In genomic region chr2:164735446-164735845, GRCm38 (mm10) we compare ENCODE assay signal across 30 mouse cellular contexts. TPM values are rescaled to one million over a fixed set of nuclear protein-coding genes. Genes with fewer than 3 reads are reported as not detected.
DNase-seq lines count a peak whose midpoint lies in the region; ATAC-seq lines count a peak whose summit lies in the region.
"Had no signal": no experiment of that assay in that cellular context is flagged by ENCODE, and none has a peak within 500 bp of the region (broad histone marks: within the 10 kb centered on the region; RNA-seq: fewer than 3 reads in every experiment).

No protein-coding gene starts in this region.

- peak overlapping the region; percentile 39 for H3K27ac ChIP-seq in intestine, embryonic 14.5 days (ENCODE audit: low read depth)
- H3K27ac ChIP-seq in intestine, embryonic 15.5 days: no peak overlapping the region
- 0 out of 2 replicates have a peak overlapping the region, but pooled peaks have one; percentile 7 for H3K27ac ChIP-seq in limb, embryonic 15.5 days
- H3K27ac ChIP-seq in limb, embryonic 10.5 days: no peak overlapping the region
- H3K27ac ChIP-seq: embryonic facial prominence, embryonic 10.5 days; embryonic facial prominence, embryonic 12.5 days; forebrain, embryonic 13.5 days; forebrain, embryonic 15.5 days had no signal

- H3K27me3 ChIP-seq in intestine, embryonic 14.5 days (replicated peaks; ENCODE audit: control insufficient read depth, insufficient read depth, low read length): no peaks in the 10 kb centered on the region
- H3K27me3 ChIP-seq in intestine, embryonic 15.5 days (replicated peaks): no peaks in the 10 kb centered on the region
- H3K27me3 ChIP-seq in limb, embryonic 15.5 days: no peaks in the 10 kb centered on the region
- no peaks in the 10 kb centered on the region for H3K27me3 ChIP-seq in limb, embryonic 10.5 days (ENCODE audit: low read depth, poor library complexity, severe bottlenecking)
- H3K27me3 ChIP-seq: embryonic facial prominence, embryonic 12.5 days; forebrain, embryonic 13.5 days; forebrain, embryonic 15.5 days; Patski had no signal

- WGBS in intestine, embryonic 14.5 days: 86% methylated on average over 5 of the region's 5 CpGs
- WGBS in intestine, embryonic 15.5 days: 76% methylated on average over 5 of the region's 5 CpGs
- 79% methylated on average over 5 of the region's 5 CpGs for WGBS in limb, embryonic 15.5 days
- 89% methylated on average over 5 of the region's 5 CpGs for WGBS in limb, embryonic 10.5 days

- H3K9ac ChIP-seq in intestine, embryonic 14.5 days (ENCODE audit: low read length): no peak overlapping the region
- H3K9ac ChIP-seq in intestine, embryonic 15.5 days: no peak overlapping the region
- H3K9ac ChIP-seq in limb, embryonic 15.5 days: no peak overlapping the region
- H3K9ac ChIP-seq: embryonic facial prominence, embryonic 12.5 days; forebrain, embryonic 13.5 days; forebrain, embryonic 15.5 days; forebrain, postnatal 0 days had no signal

- no peak overlapping the region for H3K4me2 ChIP-seq in intestine, embryonic 14.5 days (ENCODE audit: low read length)
- H3K4me2 ChIP-seq in intestine, embryonic 15.5 days (replicated peaks): no peak overlapping the region
- no peak overlapping the region for H3K4me2 ChIP-seq in limb, embryonic 15.5 days
- H3K4me2 ChIP-seq: embryonic facial prominence, embryonic 12.5 days; forebrain, embryonic 13.5 days; forebrain, embryonic 15.5 days had no signal

- H3K4me3 ChIP-seq in intestine, embryonic 14.5 days (ENCODE audit: low read depth, low read length): no peak overlapping the region
- no peak overlapping the region for H3K4me3 ChIP-seq in intestine, embryonic 15.5 days (replicated peaks)
- H3K4me3 ChIP-seq in limb, embryonic 15.5 days: no peak overlapping the region
- H3K4me3 ChIP-seq in limb, embryonic 10.5 days: no peak overlapping the region
- H3K4me3 ChIP-seq: embryonic facial prominence, embryonic 10.5 days; embryonic facial prominence, embryonic 12.5 days; forebrain, embryonic 13.5 days; forebrain, embryonic 15.5 days had no signal

- H3K36me3 ChIP-seq in intestine, embryonic 14.5 days (ENCODE audit: control insufficient read depth, insufficient read depth, low read length): no peaks in the 10 kb centered on the region
- no peaks in the 10 kb centered on the region for H3K36me3 ChIP-seq in intestine, embryonic 15.5 days
- no peaks in the 10 kb centered on the region for H3K36me3 ChIP-seq in limb, embryonic 15.5 days
- H3K36me3 ChIP-seq in limb, embryonic 10.5 days: no peaks in the 10 kb centered on the region
- H3K36me3 ChIP-seq: embryonic facial prominence, embryonic 10.5 days; embryonic facial prominence, embryonic 12.5 days; forebrain, embryonic 15.5 days had no signal

- no peak for DNase-seq in intestine, embryonic 14.5 days (ENCODE audit: low spot score)
- no peak for DNase-seq in limb, embryonic 10.5 days (ENCODE audit: low spot score)
- peak; percentile 62 for DNase-seq in 3T3-L1 (ENCODE audit: low read depth, low spot score)
- peak; percentile 26 for DNase-seq in brain, adult 2 months (ENCODE audit: low read depth, low spot score)
- no peak for DNase-seq in heart, postnatal 25 days (ENCODE audit: low spot score)
- DNase-seq: adrenal gland, adult 8-10 months; adrenal gland, postnatal 14 days; adrenal gland, postnatal 36 days; cerebellum, adult 11 months; cerebellum, adult 18-20 months; cerebellum, adult 8-10 months; cerebellum, adult 9-11 months; cerebellum, postnatal 14 days; forebrain, postnatal 0 days had no signal

- H3K4me1 ChIP-seq in intestine, embryonic 14.5 days (replicated peaks; ENCODE audit: control insufficient read depth, insufficient read depth, low read length): peaks cover 10% of the 10 kb centered on the region
- peaks cover 13% of the 10 kb centered on the region for H3K4me1 ChIP-seq in intestine, embryonic 15.5 days (replicated peaks)
- no peaks in the 10 kb centered on the region; the same call in 1 of the 2 replicates for H3K4me1 ChIP-seq in limb, embryonic 15.5 days
- H3K4me1 ChIP-seq in limb, embryonic 10.5 days: peaks cover 14% of the 10 kb centered on the region
- H3K4me1 ChIP-seq: embryonic facial prominence, embryonic 12.5 days; forebrain, embryonic 13.5 days; forebrain, embryonic 15.5 days had no signal

- intact Hi-C loops in heart, postnatal 25 days (cut with DNase I): no loop called here

- H3K9me3 ChIP-seq in intestine, embryonic 14.5 days (ENCODE audit: control insufficient read depth, low read length): no peaks in the 10 kb centered on the region
- no peaks in the 10 kb centered on the region for H3K9me3 ChIP-seq in intestine, embryonic 15.5 days
- no peaks in the 10 kb centered on the region for H3K9me3 ChIP-seq in limb, embryonic 15.5 days
- no peaks in the 10 kb centered on the region for H3K9me3 ChIP-seq in limb, embryonic 10.5 days (replicated peaks)
- H3K9me3 ChIP-seq: embryonic facial prominence, embryonic 10.5 days; embryonic facial prominence, embryonic 12.5 days; forebrain, embryonic 13.5 days; forebrain, embryonic 15.5 days had no signal

- ATAC-seq in intestine, embryonic 14.5 days (replicated peaks; ENCODE audit: low FRiP score, low TSS enrichment, low read depth): no peak
- no peak for ATAC-seq in intestine, embryonic 15.5 days
- ATAC-seq in limb, embryonic 15.5 days (ENCODE audit: insufficient number of reproducible peaks, low FRiP score, low TSS enrichment, low read depth): no peak
- ATAC-seq: activated CD4-positive, CD25-positive, alpha-beta regulatory T cell, adult 4 months; forebrain, embryonic 13.5 days; forebrain, embryonic 15.5 days; forebrain, postnatal 0 days; Patski had no signal

RNA-seq across cellular contexts. Expression of gene Wfdc3, which starts 10.3 kb away (rescaled TPM):
- polyA plus RNA-seq in intestine, embryonic 14.5 days (2014; fragmentation: Nextera tagmentation; extraction: Ambion mirVana): 2.0 and 2.6 TPM in 2 replicates
- polyA plus RNA-seq in intestine, embryonic 15.5 days (2015; fragmentation: Nextera tagmentation; extraction: Ambion mirVana): 1.8 and 2.0 TPM in 2 replicates
- polyA plus RNA-seq in limb, embryonic 15.5 days (2015; fragmentation: Nextera tagmentation; extraction: Ambion mirVana): 0.41 and 0.50 TPM in 2 replicates
- polyA plus RNA-seq in limb, embryonic 10.5 days (2016; fragmentation: Nextera tagmentation; extraction: Ambion mirVana): 0.95 and 0.98 TPM in 2 replicates
- under 1 TPM; 0.28 to 0.29 TPM for total RNA-seq in heart, postnatal 25 days (2021)
- polyA plus RNA-seq: activated CD4-positive, CD25-positive, alpha-beta regulatory T cell, adult 4 months had no signal

RNA-seq across cellular contexts. Expression of gene Dnttip1, which starts 10.3 kb away (rescaled TPM):
- 66.4 and 67.0 TPM in 2 replicates for polyA plus RNA-seq in intestine, embryonic 14.5 days (2014; fragmentation: Nextera tagmentation; extraction: Ambion mirVana)
- 60.4 and 62.5 TPM in 2 replicates for polyA plus RNA-seq in intestine, embryonic 15.5 days (2015; fragmentation: Nextera tagmentation; extraction: Ambion mirVana)
- 61.0 and 63.9 TPM in 2 replicates for polyA plus RNA-seq in limb, embryonic 15.5 days (2015; fragmentation: Nextera tagmentation; extraction: Ambion mirVana)
- 93.1 and 93.2 TPM in 2 replicates for polyA plus RNA-seq in limb, embryonic 10.5 days (2016; fragmentation: Nextera tagmentation; extraction: Ambion mirVana)
- total RNA-seq in heart, postnatal 25 days (2021): 10 to 100 TPM; 24.4 to 25.8 TPM

RNA-seq across cellular contexts. Expression of gene Spint5, which starts 20.3 kb away (rescaled TPM):
- not detected in 2 replicates for polyA plus RNA-seq in intestine, embryonic 14.5 days (2014; fragmentation: Nextera tagmentation; extraction: Ambion mirVana)
- not detected in 2 replicates for polyA plus RNA-seq in intestine, embryonic 15.5 days (2015; fragmentation: Nextera tagmentation; extraction: Ambion mirVana)
- polyA plus RNA-seq in limb, embryonic 15.5 days (2015; fragmentation: Nextera tagmentation; extraction: Ambion mirVana): not detected in 2 replicates
- polyA plus RNA-seq in limb, embryonic 10.5 days (2016; fragmentation: Nextera tagmentation; extraction: Ambion mirVana): not detected in 2 replicates
- total RNA-seq in heart, postnatal 25 days (2021): not detected
- total RNA-seq: adrenal gland, adult 18-20 months; adrenal gland, adult 8-10 months; adrenal gland, postnatal 14 days; adrenal gland, postnatal 36 days; forebrain, postnatal 0 days; MEL had no signal
- polyA plus RNA-seq: activated CD4-positive, CD25-positive, alpha-beta regulatory T cell, adult 4 months; brain, embryonic 14.5 days; C2C12; cortical plate, adult 2 months; embryonic facial prominence, embryonic 10.5 days; embryonic facial prominence, embryonic 12.5 days; embryonic facial prominence, embryonic 14.5 days; forebrain, embryonic 11.5 days; forebrain, embryonic 13.5 days; forebrain, embryonic 15.5 days; forebrain, postnatal 0 days; Patski had no signal

RNA-seq across cellular contexts. Expression of gene Ube2c, which starts 34.3 kb away (rescaled TPM):
- 462 and 476 TPM in 2 replicates for polyA plus RNA-seq in intestine, embryonic 14.5 days (2014; fragmentation: Nextera tagmentation; extraction: Ambion mirVana)
- polyA plus RNA-seq in intestine, embryonic 15.5 days (2015; fragmentation: Nextera tagmentation; extraction: Ambion mirVana): 431 and 439 TPM in 2 replicates
- polyA plus RNA-seq in limb, embryonic 15.5 days (2015; fragmentation: Nextera tagmentation; extraction: Ambion mirVana): 293 and 311 TPM in 2 replicates
- 607 and 617 TPM in 2 replicates for polyA plus RNA-seq in limb, embryonic 10.5 days (2016; fragmentation: Nextera tagmentation; extraction: Ambion mirVana)
- total RNA-seq in heart, postnatal 25 days (2021): 1 to 10 TPM; 2.4 to 2.9 TPM

RNA-seq across cellular contexts. Expression of gene Spint4, which starts 37.1 kb away (rescaled TPM):
- not detected in 2 replicates for polyA plus RNA-seq in intestine, embryonic 14.5 days (2014; fragmentation: Nextera tagmentation; extraction: Ambion mirVana)
- not detected in 2 replicates for polyA plus RNA-seq in intestine, embryonic 15.5 days (2015; fragmentation: Nextera tagmentation; extraction: Ambion mirVana)
- not detected in 2 replicates for polyA plus RNA-seq in limb, embryonic 15.5 days (2015; fragmentation: Nextera tagmentation; extraction: Ambion mirVana)
- not detected in 2 replicates for polyA plus RNA-seq in limb, embryonic 10.5 days (2016; fragmentation: Nextera tagmentation; extraction: Ambion mirVana)
- not detected for total RNA-seq in heart, postnatal 25 days (2021)
- total RNA-seq: adrenal gland, adult 18-20 months; adrenal gland, adult 8-10 months; adrenal gland, postnatal 14 days; adrenal gland, postnatal 36 days; ES-E14; forebrain, postnatal 0 days; MEL had no signal
- polyA plus RNA-seq: activated CD4-positive, CD25-positive, alpha-beta regulatory T cell, adult 4 months; brain, embryonic 14.5 days; C2C12; cortical plate, adult 2 months; embryonic facial prominence, embryonic 10.5 days; embryonic facial prominence, embryonic 12.5 days; embryonic facial prominence, embryonic 14.5 days; forebrain, embryonic 11.5 days; forebrain, embryonic 13.5 days; forebrain, embryonic 15.5 days; forebrain, postnatal 0 days; Patski had no signal

Comparison
In these comparisons a context has a peak if more than half of its experiments do, and no peak if none do; other contexts are left out.
1. H3K27ac ChIP-seq: peak in intestine, embryonic 14.5 days (single experiment) and limb, embryonic 15.5 days (single experiment); none in intestine, embryonic 15.5 days (single experiment) and limb, embryonic 10.5 days (single experiment).
2. DNase-seq: peak in 3T3-L1 (single experiment) and brain, adult 2 months (single experiment); none in intestine, embryonic 14.5 days (single experiment), limb, embryonic 10.5 days (single experiment) and heart, postnatal 25 days (single experiment).